Mouse (Mus musculus): ENCODE results near the gene Samhd1.

Gene Samhd1

DNA sequence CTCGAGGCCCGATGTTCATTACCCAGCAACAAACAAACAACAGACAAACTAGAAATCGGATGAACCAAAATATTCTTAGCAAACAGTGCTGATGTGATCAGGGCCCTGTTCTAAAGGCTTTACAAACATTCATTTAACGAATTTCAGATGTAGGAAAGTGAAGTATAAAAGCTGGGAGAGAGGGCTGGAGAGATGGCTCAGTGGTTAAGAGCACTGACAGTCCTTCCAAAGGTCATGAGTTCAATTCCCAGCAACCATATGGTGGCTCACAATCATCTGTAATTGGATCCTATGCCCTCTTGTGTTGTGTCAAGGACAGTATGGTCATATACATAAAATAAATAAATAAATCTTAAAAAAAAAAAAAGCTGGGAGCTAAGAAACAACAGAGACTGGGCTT lies 1.1 kb upstream of the Samhd1 start:
- DNase-seq (ENCODE audit: low spot score) = no peak

DNA sequence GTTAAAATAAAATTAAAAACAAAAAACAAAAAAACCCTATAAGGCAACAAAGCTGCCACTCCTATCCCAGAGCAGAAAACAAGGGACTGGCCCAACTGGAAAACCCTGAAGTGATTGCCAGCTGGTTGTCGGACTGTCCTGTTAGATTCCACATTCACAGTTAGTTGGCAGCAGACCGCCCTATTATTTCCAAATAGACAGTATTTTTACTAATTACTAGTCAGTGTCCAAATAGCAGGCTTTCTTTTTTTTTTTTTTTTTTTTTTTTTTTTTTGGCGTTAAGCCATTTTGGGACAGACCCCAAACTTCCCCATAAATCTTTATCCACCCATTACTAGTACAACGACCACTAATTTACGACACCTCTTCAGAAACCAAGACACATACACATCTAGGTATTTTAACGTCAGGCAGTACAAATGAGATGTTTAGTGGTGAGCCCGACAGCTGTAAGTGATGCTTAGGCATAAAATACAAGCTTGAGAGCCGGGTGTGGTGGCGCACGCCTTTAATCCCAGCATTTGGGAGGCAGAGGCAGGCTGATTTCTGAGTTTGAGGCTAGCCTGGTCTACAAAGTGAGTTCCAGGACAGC lies 560 bp upstream of the Samhd1 start:
- DNase-seq (ENCODE audit: low spot score) = peak; percentile 20

DNA sequence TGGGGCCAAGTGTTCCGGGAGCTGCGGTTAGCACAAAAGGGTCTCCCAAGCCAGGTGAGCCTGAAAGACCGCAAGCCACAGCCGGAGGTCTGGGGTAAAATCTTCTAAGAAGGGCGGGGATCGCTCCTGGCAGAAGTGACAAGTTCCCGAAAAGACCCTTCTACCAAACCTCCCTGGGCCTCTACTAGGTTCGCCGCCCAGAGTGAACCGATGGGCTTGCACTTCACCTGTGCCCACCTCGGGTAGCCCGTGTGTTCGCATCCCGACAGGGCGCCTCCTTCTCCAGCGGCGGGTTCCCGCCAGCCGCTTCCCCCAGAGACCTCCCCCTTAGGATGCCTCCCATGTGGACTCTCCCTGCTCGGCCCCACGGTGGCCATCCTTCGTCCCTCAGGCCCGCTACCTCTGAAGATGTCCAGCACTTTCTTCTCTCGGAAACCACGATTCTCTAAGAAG lies 560 bp downstream of the Samhd1 start:
- no peak for DNase-seq (ENCODE audit: low spot score)

DNA sequence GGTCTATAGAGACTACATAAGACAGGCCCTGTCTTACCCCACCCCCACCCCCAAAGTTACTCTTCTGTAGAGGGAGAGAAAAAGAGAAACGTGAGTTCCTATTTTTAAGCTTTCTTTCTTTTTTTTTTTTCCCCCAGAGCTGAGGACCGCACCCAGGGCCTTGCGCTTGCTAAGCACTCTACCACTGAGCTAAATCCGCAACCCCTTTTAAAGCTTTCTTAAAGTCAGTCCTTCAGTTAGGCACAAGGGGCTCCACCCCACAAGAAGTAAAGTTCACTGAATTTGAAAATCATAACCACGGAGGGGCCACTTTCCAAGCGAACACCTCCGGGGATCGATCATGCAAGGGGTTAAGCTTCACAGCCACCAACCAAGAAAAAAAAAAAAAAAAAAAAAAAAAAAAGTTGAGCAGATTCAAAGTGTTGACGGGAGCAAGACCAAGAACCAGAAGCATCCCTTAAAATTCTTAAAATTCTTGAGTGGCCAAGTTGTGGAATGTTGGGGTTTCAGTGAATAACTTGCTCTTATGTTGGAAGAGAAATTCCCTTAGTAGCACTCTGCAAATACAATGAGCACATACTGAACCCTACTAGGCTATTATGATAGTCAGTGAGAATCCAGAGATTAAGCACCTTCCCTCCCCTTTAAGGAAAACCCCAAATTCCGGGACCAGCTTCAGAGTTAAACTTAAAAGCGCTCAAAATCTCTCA lies 1.1 kb downstream of the Samhd1 start:
- no peak for DNase-seq (ENCODE audit: low spot score)

DNA sequence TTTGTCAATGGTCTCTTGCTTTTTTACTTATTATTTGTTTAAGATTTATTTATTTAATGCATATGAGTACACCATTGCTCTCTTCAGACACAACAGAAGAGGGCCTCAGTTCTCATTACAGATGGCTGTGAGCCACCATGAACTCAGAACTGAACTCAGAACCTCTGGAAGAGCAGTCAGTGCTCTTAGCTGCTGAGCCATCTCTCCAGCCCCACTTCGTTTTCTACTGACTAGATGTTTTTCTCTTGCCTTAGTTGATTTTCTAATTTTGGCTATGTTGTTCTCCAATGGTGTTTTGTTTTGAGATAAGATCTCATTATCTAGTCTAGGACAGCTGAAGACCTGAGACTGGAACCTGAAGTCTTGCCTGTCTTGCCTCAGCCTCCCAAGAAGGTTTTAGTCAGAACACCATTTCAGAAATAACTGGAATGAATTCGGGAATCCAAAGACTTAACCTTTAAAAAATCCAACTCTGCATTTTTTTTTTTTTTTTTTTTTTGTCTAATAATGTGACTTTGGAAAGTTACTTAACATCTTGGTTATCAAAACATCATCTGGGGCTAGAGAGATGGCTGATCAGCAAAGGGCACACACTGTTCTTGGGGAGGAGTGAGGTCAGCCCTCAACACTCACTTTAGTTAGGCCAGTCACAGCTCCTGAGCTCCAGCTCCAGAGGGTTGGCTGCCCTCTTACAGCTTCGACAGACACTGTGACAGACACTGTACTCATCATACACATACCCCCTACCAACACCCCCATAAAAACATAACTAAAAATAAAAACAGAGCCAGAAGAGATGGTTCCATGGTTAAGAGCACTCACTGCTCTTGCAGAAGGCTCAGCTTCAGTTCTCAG lies 2.2 kb downstream of the Samhd1 start:
- DNase-seq (ENCODE audit: low spot score) = no peak

DNA sequence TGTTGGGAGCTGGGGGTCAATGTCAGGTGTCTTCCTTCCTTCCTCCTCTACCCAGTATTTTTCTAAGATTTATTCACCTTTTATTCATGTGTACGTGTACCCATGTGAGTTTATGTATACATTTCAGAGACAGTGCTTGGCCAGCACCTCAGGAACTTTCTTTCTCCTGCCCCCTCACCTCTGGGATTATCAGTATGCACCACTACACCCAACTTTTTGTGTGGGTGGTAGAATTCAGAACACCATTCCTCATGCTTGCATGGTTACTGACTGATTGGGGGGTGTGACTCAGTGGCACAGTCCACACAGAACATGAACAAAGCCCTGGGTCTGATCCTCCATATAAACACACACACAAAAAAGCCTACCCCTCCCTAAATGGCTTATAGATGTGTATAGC lies 3.0 kb downstream of the Samhd1 start:
- no peak for DNase-seq (ENCODE audit: low spot score)

DNA sequence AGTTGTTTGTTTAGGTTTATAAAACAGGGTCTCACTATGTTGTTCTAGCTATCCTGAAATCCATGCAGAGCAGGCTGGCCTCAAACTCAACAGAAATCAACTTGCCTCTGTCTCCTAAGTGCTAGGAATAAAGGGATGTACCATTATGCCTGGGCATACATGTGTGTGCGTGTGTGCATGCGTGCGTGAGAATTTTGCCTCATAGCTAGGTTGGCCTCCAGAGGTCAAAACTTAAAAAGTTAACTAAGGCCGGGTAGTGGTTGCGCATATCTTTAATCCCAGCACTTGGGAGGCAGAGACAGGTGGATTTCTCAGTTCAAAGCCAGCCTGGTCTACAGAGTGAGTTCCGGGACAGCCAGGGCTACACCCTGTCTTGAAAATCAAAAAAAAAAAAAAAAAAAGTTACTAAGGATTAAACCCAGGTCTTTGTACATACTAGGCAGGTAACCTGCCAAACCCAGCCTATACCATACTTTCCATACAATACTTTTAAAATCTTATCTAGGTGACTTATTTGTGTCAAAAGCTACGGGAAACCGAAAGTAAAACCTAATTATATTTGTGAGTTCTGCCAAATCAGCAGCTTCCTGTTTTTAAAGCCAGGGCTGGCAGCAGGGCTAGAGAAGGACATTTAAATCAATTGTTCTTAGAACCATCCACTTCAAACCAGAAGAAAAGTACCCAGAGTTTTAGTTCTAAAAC lies 4.1 kb downstream of the Samhd1 start:
- DNase-seq (ENCODE audit: low spot score) = peak; percentile 12

DNA sequence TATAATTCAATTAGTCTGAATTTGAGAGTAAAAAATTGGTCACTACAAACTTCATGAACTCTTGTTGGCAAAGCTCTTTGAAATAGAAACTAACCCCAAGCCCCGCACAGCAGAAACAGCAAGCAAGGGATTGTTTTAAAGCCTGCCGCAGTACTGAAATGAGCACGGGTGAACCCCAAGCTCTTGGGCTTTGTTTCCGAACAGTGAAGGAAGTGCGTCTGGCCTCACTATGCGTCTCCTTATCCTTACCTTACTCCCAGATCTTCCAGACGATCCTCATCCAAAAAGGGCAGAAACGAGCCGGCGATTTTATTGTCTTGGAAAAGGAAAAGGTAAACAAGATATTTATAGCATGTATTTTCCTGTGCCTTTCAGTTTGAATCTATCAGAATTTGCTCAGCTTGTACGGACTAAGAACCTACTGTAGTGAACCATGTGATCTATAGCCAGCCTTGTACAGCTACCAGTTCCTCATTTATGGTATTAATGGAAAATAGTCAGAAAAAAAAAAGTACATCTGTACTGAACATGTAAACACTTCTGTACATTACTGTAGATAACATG lies 5.4 kb downstream of the Samhd1 start:
- DNase-seq (ENCODE audit: low spot score) = no peak

DNA sequence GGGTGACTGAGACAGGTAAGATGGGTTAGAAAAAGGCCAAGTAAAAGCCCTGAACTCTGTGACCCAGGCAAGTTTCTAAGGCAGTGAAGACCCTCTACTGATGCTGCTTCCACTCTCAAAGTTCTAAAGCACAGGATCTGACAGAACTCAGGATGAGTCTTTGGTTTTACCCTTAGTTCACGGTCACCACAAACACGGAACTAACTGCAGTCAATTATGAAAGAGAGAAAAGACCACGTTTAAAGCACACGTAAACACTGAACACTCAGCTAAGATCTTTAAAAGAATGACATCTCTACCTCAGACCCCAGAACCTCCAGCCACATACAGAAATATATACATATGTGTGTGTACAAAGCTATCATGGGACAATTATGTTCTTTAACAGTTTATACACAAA lies 6.0 kb downstream of the Samhd1 start:
- DNase-seq (ENCODE audit: low spot score) = no peak

DNA sequence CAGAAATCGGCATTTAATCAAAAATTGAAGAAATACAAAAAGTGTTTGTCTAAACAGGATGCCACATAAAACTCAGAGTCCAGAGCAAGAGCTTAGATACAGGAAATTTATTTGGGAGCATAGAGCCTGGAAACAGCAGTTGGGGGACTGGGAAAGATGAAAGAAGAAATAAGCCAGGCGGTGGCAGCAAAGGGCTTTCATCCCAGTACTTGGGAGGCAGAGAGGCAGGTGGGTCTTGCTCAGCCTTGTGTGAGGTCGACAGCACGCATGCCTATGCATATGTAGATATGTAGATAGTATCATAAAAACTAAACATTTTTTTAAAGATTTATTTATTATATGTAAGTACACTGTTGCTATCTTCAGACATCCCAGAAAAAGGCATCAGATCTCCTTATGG lies 7.0 kb downstream of the Samhd1 start:
- no peak for DNase-seq (ENCODE audit: low spot score)

DNA sequence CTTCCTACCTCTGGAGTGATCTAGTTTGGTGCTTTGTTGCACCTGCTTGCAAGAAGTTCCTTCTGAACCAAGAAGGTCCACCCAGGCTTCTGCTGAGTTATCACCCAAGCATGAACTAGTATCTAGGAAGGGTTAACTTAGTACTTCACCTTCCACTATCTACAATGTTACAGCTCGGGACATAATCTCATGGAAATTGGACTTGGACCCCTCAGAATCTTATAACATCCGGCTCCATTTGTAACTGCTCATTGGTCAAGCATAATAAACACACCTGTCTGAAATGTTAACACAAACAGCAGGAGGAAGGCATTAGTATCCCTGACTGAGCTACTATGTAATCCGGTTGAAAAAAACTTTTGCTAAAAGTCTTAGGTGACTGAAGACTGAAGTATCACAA lies 7.7 kb downstream of the Samhd1 start:
- DNase-seq (ENCODE audit: low spot score) = no peak

DNA sequence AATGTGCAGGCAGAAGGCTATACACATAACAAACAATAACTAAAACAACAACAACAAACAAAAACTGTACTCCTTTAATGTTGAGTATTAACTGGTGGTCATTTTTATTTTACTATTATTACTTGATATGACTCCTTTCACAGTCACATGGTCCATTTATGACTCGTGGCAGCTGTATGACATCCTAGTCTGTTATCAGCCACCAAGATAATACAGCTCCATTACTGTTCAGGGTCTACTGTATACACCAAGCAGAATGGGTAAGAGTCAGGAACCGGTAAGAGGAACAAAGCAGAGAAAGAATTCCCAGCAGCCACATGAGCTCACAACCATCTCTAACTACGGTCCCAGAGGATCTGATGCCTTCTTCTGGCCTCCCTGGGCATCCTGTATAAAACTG lies 9.8 kb downstream of the Samhd1 start:
- DNase-seq (ENCODE audit: low spot score) = no peak

DNA sequence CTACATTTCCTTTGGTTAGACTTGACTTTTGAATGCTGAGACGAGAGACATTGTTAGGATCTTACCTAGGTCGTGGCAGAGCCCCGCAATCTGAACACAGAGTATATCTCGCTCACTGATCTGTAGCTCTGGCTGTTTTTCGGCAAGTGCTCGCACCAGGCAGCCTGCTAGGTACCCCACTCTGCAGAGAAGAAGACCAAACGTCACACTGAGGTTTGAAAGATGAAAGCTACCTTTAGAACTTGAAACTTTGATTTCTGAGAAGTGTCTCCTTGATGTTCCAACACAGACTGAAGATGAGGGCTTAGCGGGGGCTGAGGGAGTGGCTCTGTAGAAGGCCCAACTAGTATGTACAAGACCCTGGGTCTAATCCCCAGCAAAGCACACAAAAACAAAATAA lies 13.3 kb downstream of the Samhd1 start:
- DNase-seq (ENCODE audit: low spot score) = no peak

DNA sequence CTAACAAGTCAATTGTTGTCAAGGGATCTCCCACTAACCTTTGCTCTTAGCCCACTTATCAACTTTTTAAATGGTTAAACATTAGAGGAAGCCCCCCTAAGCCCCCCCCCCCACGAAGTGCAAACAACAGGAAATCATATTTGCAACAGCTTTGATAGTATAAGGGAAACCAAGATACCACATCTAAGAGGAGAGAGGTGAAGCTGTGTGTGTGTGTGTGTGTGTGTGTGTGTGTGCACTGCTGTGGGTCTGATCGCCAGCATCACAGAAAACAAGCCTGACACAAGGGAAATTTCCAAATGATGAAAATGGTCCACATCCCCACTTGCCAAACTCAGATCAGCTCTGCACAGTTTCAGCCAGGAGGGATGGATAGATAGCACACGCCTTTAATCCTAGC lies 16.0 kb downstream of the Samhd1 start:
- DNase-seq (ENCODE audit: low spot score) = no peak

DNA sequence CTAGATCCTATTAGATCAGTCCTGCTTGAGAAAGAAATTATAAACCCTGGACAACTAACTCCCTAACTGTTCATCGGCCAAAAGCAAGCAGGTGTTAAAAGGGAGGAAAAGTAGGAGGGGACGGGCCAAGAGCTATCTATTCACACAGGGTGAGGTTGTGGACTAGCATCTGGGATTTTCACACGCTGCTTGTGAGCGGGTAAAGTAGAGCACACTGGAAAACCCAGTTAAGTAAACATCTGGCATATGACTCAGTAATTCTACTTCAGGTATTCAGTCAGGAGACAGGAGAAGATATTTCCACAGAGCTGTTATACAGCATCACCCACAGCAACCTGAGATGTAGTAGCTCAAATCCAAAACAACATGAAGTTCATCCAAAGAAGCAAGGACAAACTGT lies 16.5 kb downstream of the Samhd1 start:
- DNase-seq (ENCODE audit: low spot score) = no peak

DNA sequence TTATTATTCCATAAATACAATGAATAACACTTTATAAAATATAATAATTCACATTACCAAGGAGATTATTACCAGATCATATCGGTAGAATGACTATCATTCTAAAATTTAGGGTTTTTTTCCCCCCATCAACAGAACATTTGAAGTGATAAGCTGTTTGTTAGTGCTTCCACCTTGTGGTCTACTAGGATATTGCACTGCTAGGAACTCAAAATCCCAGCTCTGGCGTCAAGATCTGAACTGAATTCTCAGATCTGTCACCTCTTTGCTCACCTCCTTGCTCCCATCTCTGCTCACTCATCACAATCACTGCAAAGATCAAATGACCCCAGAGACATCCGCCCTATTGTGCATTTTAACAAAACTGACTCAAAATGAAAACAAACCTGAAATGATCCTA lies 18.1 kb downstream of the Samhd1 start:
- no peak for DNase-seq (ENCODE audit: low spot score)

DNA sequence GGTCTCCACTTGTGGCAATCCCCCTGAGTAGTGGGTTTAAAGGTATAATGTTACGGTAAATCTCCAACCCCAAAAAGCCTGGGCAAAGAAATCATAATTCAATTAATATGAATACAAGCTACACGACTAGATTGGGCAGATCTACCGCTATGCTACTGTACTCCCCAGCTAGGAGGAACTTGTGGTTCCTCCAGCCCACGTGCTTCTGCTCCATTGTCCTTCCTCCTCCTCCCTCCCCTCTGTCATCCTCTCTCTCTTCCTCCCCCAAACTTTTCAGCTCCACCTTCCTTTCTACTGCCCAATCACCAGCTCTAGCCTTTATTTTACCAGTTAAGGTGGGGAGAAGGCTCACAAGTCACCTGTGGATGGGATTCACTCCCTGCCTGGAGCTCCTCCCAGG lies 26.8 kb downstream of the Samhd1 start:
- no peak for DNase-seq (ENCODE audit: low spot score)

DNA sequence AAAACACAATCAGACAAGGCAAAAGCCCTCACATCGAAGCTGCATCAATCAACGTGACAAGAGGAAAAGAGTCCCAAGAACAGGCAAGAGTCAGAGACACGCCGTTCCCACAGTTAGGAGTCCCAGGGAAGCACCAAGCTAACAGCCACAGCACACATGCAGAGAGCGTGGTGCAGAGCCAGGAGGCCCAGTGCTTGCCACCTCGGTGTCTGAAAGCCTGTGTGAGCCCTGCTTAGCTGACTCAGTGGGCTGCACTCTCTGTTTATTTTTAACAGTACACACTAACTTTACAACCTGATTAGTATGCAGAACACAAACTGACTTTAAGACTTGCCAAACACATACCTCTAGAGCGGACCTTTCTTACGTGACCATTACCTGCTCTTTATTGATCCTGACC lies 30.6 kb downstream of the Samhd1 start:
- DNase-seq (ENCODE audit: low spot score) = no peak

DNA sequence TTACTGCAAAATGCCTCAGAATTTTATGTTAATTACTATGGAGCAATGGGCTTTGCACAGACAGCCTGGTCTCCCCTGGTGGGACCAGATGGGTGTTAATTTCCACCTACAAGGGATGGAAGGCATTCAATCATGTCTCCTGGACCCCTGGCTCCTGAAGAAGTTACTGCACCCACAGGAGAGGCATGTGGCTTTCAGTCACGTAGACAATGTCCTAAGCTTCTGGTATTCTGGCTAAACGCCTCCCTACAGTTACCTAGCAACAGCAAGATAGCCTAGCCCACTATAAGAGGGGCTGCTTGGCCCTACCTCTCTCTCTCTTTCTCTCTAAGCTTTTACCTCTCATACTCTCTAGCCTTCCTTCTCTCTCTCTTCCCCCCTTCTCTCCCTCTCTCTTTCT lies 32.8 kb downstream of the Samhd1 start:
- DNase-seq (ENCODE audit: low spot score) = no peak

DNA sequence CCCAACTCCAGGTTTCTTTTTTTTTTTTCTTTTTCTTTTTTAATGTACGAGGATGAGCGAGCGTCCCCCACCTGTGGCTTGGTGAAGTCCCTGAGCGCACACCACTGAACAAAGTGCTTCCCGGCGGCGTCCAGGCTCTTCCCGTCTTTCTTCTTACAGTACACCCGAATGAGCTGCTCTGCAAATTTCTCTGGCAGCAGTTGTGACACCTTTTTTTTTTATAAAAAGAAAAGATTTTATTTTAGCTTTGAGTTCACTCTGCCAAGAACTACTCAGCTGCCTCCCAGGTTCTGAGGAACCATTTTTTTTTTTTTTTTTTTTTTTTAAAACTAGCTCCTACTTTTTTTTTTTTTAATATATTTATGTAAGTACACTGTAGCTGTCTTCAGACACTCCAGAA lies 33.4 kb downstream of the Samhd1 start:
- no peak for DNase-seq (ENCODE audit: low spot score)

DNA sequence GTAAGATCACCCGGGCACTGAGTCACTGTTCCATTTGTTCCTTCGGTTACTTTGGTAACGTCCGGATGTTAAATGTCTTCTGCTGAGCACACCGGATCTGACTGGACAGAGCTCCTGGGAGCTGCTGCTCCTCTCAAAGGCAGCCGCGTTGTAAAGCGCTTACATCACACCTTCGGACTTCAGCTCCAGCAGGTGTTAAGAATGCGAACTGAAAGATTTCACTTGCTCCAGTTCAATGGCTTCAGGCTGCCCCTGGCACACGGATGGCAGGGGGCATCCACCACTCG lies 34.8 kb downstream of the Samhd1 start:
- DNase-seq (ENCODE audit: low spot score) = no peak

DNA sequence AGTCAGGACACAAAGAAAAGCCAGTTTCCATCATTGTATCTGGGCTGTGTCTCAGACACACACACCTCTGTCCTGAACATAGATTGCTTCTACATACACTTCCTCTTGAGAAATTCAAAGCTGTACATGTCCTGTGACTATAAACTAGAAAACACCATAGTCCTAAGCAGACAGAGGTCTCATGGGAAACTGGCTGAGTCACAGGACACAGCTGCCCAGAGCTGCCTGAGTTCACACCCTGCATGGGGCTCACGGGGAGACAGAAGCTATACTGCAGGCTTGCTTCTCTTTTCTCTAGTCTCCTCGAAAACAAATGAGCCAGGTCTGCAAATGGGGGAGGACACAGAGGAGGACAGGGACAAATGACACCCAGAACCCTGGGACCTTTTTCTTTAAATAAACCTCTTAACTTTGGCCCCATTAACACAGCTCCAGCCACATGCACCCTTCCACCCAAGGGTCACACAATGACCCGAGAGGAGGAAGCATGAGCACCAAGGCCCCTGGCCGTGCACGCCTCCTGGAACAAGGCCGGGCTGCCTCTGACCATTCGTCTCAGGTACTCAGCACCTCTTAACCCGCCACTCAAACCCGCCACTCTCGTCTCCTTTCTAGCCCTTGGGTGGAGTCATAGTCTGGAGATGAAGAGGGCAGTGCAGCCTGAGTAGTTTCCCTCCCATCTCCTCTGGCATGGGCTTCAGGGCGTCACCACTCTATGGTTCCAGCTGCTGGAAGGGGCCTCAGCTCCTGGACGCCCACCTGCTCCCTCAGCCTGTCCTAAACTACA lies 35.3 kb downstream of the Samhd1 start:
- DNase-seq (ENCODE audit: low spot score) = no peak
